Mouse (Mus musculus) telencephalon, adult 2 months (tissue): ENCODE measurements around the gene Gm973.

Experiments used
- DNase-seq: peaks from one replicate; pipeline ENCODE4 v3.0.0-alpha.2; 2011; ENCODE audit warnings: low read depth, low spot score

Gm973 gene

DNA sequence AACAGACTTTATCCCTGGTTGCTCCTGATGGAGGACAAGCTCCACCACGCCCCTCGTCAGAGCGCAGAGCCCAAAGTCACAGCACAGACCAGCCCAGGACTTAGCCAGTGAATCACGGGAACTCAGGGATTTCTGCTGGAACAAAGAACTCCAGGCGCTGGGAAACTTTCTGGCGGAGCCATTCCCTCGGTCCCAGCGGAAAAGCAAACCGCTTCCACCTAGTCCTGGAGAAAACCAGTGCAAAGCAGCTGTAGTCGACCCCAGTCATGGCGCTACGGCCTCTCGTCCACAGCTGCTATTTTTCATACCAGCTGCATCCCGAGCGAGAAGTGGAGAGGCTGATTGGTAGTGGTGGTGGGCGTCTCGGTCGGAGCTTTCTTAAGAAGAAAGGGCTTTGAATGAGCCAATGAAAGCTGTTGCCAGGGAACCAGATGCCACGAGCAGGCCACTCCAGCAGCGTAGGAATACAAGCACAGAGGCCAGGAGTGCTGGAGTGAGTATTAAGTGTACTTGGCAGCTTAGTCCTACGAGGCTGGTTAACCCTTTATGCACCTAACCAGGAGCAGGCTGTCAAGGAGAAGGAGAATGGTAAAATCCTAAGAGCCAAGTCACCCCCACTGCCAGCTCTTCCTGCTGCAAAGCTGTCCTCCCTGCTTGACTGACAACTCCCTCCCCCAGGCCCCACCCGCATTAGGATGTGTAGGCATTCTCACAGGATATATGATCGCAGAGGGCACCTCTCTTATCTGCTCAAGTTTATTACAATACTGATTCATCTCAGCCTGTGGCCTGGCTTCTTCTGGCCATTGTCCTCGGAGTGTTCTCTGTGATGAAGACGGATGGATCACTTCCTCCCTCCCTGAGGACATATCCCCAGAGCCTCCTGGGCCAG, at the start of gene Gm973:
TSS of gene Gm973 (plus strand) at position 239 of the 892 bp plus-strand sequence.
- DNase-seq, result peak; percentile 19

DNA sequence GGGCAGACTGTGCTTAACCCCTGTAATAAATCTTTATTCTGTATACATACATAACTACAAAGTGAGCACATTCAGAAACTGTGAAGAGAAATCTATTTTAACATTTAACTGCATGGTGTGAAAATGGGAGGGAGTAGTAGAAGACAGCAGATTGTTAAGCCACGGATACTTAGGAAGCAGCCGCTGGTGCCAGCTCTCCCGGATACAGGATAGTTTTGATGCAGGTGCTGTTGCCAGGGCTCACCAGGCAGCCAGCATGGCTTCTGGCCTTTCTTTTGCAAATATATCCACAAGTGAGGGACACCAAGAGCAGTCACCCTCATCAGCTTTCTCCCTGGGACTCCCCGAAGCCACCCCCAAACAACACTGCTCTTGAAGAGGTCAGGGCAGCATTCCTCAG, 46.9 kb upstream of the Gm973 start:
- peak; percentile 50 for DNase-seq

DNA sequence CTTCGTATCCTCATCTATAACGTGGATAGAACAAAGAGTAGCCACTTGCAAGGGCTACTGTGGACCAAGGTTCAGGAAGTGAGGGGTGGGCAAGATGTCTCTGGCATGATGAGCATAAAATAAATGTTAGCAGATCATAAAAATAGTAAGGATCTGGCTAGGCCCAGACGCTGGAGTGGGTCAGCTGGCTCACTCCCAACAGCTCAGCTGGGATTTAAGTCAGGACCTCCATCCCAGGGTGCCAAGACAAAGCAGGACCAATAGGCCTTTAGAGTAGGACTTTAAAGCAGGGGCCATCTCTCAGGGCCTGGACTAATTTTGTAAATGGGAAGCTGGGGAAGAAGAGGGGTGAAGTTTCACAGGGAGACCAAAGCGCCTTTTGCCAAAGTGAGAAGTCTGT, 45.3 kb upstream of the Gm973 start:
- DNase-seq, result no peak

DNA sequence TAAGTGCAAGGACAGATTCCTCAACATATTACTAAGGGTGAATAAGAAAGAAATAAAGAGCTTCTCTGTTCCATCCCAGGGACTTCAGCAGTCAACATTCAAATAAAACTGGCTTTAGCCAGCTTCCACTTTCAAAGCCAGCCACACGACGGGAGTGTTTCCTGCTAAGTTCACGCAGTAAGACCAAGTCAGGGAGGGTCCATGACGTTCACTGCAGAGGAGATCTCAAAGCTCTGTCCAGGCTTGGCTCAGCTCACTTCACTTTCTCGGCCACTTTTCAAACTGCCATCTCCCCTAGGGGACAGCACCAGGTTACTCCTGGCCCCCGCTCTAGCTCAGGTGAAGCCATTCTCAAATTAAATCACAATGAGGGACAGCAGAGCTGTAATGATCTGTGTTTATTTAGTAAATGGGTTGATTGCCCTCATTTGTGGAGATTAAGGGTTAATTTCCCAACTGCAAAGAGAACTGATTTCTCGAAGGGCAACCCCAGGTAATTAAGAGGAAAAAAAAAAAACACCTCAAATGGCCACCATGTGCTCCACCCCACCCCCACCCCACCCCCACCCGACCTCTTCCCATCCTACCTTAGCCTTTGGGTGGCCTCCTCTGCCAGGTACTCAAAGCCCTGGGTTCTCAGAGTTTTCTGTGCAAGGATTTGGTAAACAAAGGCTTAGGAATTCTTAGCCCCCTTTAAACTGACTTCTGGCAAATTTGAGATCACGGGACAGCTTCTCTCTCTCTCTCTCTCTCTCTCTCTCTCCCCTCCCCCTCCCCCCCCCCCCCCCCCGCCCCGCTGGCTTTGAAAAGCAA, 43.5 kb upstream of the Gm973 start:
- no peak for DNase-seq

DNA sequence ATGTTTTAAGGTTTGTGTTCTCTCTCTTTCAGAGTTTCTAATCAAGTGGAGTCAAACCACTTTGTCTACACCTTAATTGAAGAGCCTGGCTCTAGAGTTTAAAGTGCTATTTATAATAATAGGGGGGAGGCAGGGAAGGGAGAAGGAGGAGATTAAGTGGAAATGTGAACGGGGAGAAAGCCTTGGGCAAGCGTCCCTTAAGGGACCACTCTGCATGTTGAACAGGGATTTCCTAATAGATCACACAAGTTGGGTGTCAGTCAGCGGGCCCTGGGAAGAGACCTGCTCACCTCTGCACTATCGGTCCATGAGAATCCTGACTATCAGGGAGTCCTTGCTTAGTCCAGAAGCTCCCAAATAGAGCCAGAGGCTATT, 42.9 kb upstream of the Gm973 start:
- DNase-seq, result no peak

DNA sequence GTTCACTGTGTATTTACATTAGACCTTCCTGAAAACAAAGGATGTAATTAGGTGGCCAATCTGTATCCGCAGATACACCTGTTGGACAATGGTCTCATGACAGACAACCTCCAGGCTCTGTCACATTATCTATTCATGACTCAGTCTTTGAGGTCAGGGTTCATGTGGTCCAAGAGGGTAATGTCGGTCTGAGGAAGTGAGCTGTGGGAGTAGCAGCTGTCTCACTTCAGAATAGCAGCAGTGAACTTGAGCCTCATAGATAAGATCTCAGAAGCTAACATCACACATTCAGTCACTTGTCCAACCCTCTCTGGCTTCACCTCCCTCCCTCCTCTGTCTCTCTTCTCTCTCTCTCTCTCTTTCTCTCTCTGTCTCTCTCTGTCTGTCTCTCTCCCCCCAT, 40.4 kb upstream of the Gm973 start:
- DNase-seq, result no peak

DNA sequence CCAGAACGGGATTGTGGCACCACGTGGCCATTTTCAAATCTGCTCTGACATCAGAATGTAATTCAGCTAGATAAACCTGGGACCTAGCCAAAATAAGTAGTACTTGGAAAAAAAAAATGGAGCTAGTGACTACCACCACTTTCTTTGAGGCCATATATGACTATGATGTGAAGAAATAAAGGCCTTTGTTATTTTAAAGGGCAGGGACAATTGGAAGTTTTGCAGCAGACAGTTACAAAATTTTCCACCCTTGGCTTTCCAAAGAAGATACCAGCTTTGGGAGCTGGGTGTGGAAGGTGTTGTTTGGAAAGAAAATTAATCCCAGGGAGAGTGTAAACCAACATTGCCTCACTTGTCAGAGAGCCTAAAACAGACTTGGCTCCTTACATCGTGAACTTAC, 37.2 kb upstream of the Gm973 start:
- no peak for DNase-seq

DNA sequence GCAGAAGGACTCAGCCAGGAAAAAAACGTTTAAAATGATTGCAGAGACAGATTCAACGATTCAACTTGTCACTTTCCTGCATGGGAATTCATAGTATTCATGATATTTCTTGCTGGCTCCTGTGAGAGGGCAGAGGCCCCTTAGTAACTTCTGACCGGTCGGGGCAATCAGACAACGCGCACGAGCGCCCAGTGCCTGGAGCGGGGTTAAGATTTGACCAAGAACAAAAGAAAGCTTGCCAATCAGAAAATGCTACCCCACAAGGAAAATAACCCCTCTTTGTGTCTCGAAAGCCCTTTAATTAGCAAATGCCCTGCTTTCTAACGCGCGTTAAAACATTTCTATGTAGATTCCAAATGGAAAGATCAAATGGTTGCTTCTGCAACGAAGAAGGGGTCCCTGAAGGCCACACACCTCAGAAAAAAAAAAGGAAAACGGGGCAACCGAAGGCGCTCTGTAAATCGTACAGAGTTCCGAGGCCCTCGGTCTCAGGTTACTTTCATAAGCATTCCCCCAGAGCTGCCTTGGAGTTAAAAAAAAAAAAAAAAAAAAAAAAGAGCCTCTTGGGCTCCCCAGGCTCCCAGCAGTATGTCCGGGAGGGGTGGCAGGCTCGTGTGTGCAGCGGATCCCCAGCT, 35.1 kb upstream of the Gm973 start:
- no peak for DNase-seq

DNA sequence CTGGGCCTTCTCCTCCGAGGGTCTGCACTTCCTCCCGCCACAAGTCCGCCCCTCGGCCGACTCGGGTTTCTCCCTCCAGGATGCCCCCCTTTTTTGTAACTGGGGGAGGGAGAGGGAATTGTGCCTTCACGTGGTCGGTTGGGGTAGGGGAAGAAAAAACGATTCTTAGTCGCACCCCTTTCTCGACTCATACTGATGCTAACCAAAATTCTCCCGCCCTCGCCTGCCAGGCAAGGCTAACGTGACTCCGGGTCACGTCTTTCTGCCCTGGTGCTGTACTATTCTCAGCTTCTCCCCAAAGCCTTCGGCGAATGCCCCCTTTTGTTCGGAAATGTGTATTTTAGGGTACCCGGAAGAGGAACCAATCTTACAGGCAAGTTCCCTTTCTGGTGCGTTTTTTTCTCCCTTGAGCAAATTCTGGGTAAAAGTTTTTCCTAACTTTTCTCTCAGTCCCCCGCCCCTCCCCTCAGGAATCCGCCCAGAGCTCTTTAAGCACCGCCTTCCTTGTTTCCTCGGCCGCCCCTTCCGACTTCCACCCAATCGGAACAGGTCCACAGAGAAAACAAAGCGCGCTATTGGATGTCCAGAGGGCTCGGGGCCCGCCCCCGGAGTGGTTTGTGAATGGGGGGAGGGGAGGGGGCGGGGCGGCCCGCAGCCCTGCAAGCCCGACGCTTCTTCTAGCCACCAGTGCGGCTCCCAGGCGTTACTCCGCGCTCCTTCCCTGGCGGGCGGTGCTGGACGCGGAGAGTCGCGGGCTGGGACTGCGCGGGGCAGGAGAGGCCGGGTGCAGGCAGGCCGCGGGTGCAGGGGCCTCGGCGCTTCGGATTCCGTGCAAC, 34.4 kb upstream of the Gm973 start:
- DNase-seq, result peak; percentile 72

DNA sequence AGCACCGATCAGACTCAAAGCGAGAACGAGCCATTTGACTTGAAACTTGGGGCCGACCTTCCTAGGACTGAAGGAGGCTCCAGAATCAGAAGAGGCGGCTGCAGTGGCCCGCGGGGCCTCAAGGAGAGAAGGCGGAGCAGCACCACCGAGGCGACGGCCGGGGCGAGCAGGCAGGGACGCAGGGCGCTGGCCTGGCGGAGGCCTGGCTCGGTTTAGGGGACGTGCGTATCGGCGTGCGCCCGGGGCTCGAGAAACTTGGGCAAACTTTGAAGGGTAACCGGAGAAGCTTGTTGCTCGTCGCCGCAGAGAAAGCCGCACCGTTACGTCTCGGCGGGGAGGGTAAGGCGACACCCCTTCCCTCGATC, 33.8 kb upstream of the Gm973 start, which contains the start of gene Fzd7:
TSS of gene Fzd7 (plus strand) at position 94 of the 365 bp plus-strand sequence.
- DNase-seq, result no peak

DNA sequence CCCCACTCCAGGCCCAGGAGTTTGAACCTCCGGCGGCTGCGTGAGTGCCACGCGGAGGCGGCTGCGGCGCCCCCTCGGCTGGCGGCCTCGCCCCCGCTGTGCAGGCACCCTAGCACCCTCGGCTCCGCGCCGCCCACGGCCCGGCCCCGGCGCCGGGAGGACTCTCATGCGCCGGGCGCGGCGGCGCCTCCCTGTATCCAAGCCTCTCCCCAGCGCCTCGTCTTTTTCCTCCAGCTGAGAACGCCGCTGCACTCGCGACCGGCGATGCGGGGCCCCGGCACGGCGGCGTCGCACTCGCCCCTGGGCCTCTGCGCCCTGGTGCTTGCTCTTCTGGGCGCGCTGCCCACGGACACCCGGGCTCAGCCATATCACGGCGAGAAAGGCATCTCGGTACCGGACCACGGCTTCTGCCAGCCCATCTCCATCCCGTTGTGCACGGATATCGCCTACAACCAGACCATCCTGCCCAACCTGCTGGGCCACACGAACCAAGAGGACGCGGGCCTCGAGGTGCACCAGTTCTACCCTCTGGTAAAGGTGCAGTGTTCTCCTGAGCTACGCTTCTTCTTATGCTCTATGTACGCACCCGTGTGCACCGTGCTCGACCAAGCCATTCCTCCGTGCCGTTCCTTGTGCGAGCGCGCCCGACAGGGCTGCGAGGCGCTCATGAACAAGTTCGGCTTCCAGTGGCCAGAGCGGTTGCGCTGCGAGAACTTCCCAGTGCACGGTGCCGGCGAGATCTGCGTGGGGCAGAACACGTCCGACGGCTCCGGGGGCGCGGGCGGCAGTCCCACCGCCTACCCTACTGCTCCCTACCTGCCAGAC, 33.2 kb upstream of the Gm973 start:
- no peak for DNase-seq

DNA sequence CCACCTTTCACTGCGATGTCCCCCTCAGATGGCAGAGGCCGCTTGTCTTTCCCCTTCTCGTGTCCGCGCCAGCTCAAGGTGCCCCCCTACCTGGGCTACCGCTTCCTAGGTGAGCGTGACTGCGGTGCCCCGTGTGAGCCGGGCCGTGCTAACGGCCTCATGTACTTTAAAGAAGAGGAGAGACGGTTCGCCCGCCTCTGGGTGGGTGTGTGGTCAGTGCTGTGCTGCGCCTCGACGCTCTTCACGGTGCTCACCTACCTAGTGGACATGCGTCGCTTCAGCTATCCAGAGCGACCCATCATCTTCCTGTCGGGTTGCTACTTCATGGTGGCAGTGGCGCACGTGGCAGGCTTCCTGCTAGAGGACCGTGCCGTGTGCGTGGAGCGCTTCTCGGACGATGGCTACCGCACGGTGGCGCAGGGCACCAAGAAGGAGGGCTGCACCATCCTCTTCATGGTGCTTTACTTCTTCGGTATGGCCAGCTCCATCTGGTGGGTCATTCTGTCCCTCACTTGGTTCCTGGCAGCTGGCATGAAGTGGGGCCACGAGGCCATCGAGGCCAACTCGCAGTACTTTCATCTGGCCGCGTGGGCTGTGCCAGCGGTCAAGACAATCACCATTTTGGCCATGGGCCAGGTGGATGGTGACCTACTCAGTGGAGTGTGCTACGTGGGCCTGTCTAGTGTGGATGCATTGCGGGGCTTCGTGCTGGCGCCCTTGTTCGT, 32.4 kb upstream of the Gm973 start:
- DNase-seq, result no peak

DNA sequence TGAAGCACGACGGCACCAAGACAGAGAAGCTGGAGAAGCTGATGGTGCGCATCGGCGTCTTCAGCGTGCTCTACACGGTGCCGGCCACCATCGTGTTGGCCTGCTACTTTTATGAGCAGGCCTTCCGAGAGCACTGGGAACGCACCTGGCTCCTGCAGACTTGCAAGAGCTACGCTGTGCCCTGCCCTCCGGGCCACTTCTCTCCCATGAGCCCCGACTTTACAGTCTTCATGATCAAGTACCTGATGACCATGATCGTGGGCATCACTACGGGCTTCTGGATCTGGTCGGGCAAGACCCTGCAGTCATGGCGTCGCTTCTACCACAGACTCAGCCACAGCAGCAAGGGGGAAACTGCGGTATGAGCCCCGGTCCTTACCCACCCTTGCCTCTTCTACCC, 31.8 kb upstream of the Gm973 start:
- DNase-seq, result no peak

DNA sequence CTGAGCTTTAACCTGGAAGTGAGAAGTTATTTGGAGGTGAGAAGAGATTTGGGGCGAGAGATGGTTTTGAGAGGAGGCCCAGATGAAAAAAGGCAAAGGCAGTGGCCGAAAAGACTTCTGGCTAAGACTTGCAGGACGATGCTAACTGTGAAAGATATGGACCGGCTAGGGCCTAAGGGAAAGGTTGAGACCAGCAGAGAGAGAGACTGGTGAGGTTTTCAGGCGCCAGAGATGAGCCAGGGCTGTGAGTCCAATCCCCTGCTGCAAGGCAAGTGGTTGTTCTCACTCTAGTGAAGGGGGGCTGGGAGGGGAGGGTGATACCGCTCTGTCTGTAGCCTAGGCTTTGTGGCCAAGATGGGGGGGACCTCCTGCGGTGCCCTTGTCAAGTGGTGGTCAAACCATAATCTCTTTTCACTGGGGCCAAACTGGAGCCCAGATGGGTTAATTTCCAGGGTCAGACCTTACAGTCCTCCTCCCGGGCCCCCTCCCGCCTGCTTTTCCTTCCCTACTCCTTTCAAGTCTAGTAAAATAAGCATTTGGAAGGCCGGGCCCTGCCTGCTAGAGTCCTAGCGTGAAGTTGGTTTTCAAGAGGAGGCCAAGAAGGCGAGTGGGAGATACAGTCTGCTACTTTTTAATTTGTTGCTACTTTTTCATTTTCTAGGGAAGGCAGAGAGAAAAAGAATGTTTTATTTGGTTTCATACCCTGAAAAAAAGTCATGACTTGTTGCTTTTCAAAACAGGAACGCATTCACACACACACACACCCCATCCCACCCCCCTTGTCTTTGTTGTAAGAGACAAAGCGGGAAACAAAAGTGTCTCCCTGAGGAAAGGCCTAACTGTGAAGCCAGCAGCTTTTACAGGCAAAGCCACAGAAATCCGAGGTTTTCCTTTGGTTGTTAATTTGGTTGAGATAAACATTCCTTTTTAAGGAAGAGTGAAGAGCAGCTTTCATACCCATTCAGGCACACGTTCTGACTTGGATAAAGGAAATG, 31.0 kb upstream of the Gm973 start:
- DNase-seq, result no peak

DNA sequence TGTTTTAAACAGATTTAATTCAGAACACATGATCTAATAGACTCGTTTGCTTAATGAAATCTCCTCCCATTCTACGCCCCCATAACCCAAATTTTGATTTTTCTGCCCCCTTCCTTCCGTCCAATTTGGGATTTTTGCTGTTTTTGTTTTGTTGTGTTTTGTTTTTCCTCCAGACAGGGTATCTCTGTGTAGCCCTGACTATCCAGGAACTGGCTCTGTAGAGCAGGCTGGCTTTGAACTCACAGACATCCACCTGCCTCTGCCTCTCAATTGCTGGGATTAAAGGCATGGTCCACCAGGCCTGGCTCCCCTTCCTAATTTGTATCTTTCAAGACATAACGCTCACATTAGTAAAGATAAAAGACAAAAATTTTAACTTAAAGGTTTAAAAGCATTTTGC, 30.3 kb upstream of the Gm973 start:
- DNase-seq, result no peak

DNA sequence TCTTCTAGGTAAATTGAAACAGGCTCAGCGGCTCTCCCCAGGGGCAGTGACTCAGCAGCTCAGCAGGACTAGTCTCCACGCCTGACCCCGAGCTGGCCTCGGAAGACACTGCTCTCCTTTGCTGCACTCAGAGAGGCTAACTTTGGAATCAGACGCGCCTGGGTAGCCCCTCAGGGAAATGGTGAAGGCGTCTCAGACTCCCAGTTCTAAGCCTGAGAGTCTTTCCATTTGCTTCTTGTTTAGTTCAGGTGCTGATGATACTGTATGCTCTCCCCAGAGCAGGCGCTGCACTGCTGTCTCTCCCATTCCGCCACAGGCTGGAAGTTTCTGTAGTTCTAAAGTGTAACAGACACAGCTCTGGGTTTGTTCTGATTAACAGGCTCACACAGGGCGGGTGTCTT, 28.4 kb upstream of the Gm973 start:
- no peak for DNase-seq

DNA sequence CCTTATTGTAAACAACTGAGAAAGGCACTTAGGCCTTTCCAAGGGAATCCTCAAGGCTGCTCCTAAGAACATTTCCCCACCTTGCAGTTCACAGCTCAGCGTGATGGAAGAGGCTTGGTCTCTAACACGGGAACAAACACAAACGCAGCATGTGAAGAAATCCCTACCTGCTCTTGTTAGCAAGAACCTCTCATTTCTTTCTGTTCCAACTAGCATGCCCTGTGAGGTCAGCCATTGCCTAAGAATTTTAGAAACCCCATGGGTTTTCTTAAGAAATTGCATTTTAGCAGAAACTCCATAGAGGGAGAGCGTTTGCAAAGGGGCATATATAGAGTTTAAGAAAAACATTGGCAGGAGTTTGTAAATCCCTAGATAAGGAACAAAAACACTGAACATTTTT, 27.6 kb upstream of the Gm973 start:
- DNase-seq, result no peak

DNA sequence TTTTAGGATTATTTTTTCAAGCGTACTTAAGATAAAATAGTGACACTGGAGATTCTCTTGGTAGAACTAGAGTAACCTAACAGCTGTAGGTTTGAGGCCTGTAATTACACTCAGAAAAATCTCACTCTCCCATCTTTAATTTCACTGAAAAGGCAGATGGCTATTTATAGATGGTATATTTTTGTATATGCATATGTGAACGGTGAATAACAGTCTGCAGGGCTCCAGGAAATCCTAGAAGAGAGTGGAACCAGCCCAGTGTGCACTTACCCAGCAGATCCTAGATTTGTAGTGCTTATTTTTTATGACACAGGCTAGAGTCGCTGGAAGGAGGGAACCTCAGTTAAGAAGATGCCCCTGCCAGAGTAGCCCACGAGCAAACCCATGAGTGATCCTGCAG, 27.1 kb upstream of the Gm973 start:
- peak; percentile 55 for DNase-seq

DNA sequence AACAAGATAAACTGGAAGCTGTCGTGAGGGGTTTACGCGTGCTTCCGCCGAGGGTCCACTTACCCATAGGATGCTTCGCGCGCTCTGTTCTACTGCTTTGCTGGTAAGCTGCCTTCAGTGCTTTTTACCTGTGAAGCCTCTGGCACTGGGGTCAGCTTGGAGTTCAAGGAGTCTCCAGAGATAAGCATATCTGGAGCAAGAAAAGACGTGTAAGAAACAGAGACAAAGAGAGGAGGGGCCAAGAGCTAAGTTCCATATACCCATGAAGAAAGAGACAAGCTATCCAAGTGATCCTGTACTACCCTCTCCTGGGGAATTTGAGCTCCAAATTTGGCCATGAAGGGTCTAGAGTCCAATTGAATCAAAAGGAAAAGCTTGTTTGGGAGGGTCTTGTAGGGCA, 24.5 kb upstream of the Gm973 start:
- no peak for DNase-seq
